Mouse (Mus musculus) liver, embryonic 14.5 days (tissue): ENCODE data around the gene Zbed4. TPM values are rescaled to one million over a fixed set of nuclear protein-coding genes. Genes with fewer than 3 reads are reported as not detected.

ENCODE experiments used
- ATAC-seq: fragments of 200-750 bp; cut with Nextera tagmentation; 2 replicates; pipeline ENCODE4 v1.8.0; 2017; ENCODE audit warnings: moderate number of reproducible peaks, mild to moderate bottlenecking, moderate library complexity; ENCODE audit not compliant: insufficient read depth
- DNase-seq, 3 experiments: peaks; one replicate each; pipeline ENCODE4 v3.0.0-alpha.2; 2012 to 2013; ENCODE audit warnings: low read depth in 3 of 3, low spot score in 3 of 3
- H3K27ac ChIP-seq: fragments of 300-500 bp; sonication (generic); 2 replicates; pipeline ENCODE4 v1.5.1; 2014; ENCODE audit warnings: moderate library complexity, mild to moderate bottlenecking, control low read depth, inconsistent platforms
- H3K27me3 ChIP-seq: fragments of 300-500 bp; sonication (generic); 2 replicates; pipeline ENCODE4 v1.6.1; 2014; ENCODE audit warnings: mild to moderate bottlenecking, low read length, moderate library complexity; ENCODE audit not compliant: control insufficient read depth, insufficient read depth
- H3K36me3 ChIP-seq: fragments of 300-500 bp; sonication (generic); replicated peaks from 2 replicates; pipeline ENCODE4 v1.6.1; 2014; ENCODE audit warnings: low read depth; ENCODE audit not compliant: control insufficient read depth, insufficient read depth
- H3K4me1 ChIP-seq, 2 experiments: fragments of 200-500 bp in 1 of 2; fragments of 300-500 bp in 1 of 2; sonication (generic) in 1 of 2; replicated peaks; 2 replicates each; pipeline ENCODE4 v1.6.1; 2012 to 2014; ENCODE audit warnings: antibody characterized with exemption in 1 of 2, inconsistent platforms in 1 of 2, low read length in 1 of 2; ENCODE audit not compliant: control insufficient read depth in 2 of 2, insufficient read depth in 2 of 2
- H3K4me2 ChIP-seq: fragments of 300-500 bp; sonication (generic); 2 replicates; pipeline ENCODE4 v1.6.1; 2014; ENCODE audit warnings: low read depth, mild to moderate bottlenecking, control low read depth, moderate library complexity
- H3K4me3 ChIP-seq, 2 experiments: fragments of 200-500 bp in 1 of 2; fragments of 300-500 bp in 1 of 2; sonication (generic) in 1 of 2; 2 replicates each; pipeline ENCODE4 v1.5.1; 2012 to 2014; ENCODE audit warnings: low read depth in 2 of 2, low read length in 2 of 2, mild to moderate bottlenecking in 2 of 2, control low read depth in 1 of 2, inconsistent platforms in 1 of 2, moderate library complexity in 1 of 2; ENCODE audit not compliant: insufficient read depth in 1 of 2
- H3K9ac ChIP-seq: fragments of 300-500 bp; sonication (generic); replicated peaks from 2 replicates; pipeline ENCODE4 v1.6.1; 2014; ENCODE audit warnings: mild to moderate bottlenecking, control low read depth, moderate library complexity
- H3K9me3 ChIP-seq: fragments of 300-500 bp; sonication (generic); 2 replicates; pipeline ENCODE4 v1.6.1; 2016; ENCODE audit warnings: low read length, mixed read lengths; ENCODE audit not compliant: control insufficient read depth
- CTCF ChIP-seq: IDR thresholded peaks from 2 replicates; pipeline ENCODE4 v1.5.1; 2016; ENCODE audit warnings: antibody characterized with exemption, low read depth, control low read depth
- EP300 ChIP-seq: IDR thresholded peaks from 2 replicates; pipeline ENCODE4 v1.6.1; 2016; ENCODE audit warnings: antibody characterized with exemption, low read depth
- WGBS: fragments of 180-500 bp; shearing (Covaris S2); extraction: QIAGEN DNeasy Blood & Tissue Kit; methylation state at CpG from one replicate; pipeline ENCODE4 v1.1.7; 2014; ENCODE audit not compliant: insufficient replicate concordance; 5-methylcytosine and 5-hydroxymethylcytosine counted together
- polyA plus RNA-seq, 2 experiments: library from polyadenylated mRNA; depleted of rRNA in 1 of 2; stranded (reverse) in 1 of 2; unstranded in 1 of 2; fragments of >200 nt; fragmentation: Nextera tagmentation in 1 of 2; extraction: Ambion mirVana in 1 of 2; gene quantifications; 2 replicates each; pipeline versions ENCODE4 v1.2.1 to v1.2.3; 2012 to 2014

Gene Zbed4
- polyA plus RNA-seq, 2 experiments = 8.0 to 11.5 TPM

DNA sequence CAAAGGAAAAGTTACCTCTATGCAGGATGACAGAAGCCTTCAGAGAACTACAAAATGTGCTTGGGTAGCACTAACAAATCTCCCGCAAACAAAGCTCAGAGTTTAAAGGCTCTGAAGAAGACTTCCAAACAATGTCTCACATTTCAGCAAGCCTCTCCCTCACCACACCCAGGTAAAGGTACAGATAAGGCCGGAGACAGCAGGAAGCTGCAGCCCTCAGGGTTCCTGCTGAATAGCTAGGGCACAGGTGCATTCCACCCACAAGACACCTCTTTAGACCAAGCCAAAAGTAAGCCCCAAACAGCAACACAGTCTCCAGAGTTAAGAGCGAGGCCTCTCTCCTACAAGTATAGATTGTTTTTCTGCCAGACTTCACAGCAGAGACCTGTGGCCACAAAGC is 20.7 kb upstream of the Zbed4 start:
- Histone ChIP-seq H3K4me3 (no peak overlapping the region), H3K4me1 (peaks cover 19 to 32% of the 10 kb centered on the region in 2 experiments), H3K9me3 (no peaks in the 10 kb centered on the region), H3K27me3 (no peaks in the 10 kb centered on the region), H3K36me3 (peaks cover 38% of the 10 kb centered on the region), H3K27ac (no peak overlapping the region), H3K4me2 (0 out of 2 replicates have a peak overlapping the region, but pooled peaks have one; percentile 11), H3K9ac (no peak overlapping the region)
- DNase-seq (no peak), ATAC-seq (no peak)
- 50% methylated on average over 3 of the region's 3 CpGs for WGBS
- no peak for TF ChIP-seq CTCF
- no peak for TF ChIP-seq EP300

DNA sequence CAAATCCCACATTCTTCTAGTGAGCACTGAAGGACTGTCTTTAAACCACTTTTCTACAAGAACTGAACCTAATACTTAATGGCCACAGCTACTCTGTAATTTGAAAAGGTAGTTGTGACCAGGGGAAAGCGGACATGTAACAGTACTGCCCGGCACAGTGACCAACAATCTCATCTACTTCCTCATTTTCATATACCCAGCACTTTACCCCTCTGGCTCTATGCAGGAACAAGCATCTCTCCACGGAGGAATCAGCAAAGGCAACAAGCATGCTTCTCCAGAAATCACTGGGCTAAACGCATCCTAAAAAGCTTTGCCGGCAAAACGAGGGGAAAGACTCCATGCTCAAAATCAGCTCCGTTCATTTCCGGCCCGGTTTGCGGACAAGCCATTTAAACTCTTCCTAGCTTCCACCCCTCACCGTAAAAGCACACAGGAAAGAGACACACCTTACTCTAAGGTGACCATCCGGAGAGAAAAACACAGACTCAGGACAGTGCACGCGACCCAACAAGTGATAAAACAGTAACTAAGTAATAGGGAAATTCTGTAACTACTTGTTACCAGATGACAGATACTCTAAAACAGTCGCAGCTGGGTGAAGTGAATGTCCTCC is 18.9 kb upstream of the Zbed4 start:
- ATAC-seq (no peak), DNase-seq (no peak)
- TF ChIP-seq EP300 (no peak), CTCF (no peak)
- H3K27ac ChIP-seq = no peak overlapping the region
- peak overlapping the region; percentile 90 to 95 for H3K4me3 ChIP-seq
- H3K36me3 ChIP-seq = peaks cover 26% of the 10 kb centered on the region
- H3K9ac ChIP-seq = peak overlapping the region; percentile 88
- H3K9me3 ChIP-seq = no peaks in the 10 kb centered on the region
- peaks cover 19 to 32% of the 10 kb centered on the region in 2 experiments for H3K4me1 ChIP-seq
- H3K27me3 ChIP-seq = no peaks in the 10 kb centered on the region
- 12% methylated on average over 15 of the region's 15 CpGs for WGBS
- H3K4me2 ChIP-seq = peak overlapping the region; percentile 88

DNA sequence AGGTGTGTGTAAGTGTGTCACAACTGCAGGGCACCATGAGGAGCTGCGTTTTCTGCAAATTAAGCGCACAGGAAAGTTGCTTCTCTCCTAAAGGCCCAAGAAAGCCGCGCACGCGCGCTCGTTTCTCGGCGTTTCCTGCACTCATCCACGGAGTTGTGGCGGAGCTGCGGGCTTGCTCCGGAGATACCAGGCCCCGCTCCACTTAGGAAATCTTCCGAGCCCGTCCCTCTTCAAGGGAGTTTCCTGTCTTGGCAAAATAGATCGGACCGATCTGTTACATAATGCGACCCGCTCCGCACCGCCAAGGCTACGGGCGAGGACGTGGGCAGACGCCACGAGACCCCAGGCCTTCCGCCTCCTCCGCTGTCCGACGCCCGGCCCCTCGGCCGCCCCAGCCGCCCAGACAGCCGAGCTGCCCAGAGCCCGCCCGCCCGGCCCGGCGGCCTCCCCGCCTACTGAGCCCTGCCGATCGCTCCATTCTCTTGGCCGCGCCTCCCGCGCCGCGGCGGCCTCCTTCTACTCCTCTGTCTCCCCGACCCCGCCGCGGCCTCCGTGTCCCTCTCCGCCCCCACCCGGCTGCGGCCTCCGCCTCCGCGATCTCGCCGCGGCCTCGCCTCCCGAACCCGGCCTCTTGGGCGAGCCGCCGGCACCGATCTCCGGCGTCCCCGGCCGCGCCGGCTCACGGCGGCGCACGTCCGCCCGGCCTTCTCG is 18.3 kb upstream of the Zbed4 start:
- Histone ChIP-seq H3K9ac (peak overlapping the region; percentile 88), H3K4me2 (peak overlapping the region; percentile 88), H3K4me1 (peaks cover 19 to 32% of the 10 kb centered on the region in 2 experiments), H3K27me3 (no peaks in the 10 kb centered on the region), H3K4me3 (peak overlapping the region; percentile 90 to 95), H3K36me3 (peaks cover 22% of the 10 kb centered on the region), H3K9me3 (no peaks in the 10 kb centered on the region), H3K27ac (peak overlapping the region; percentile 47)
- under 1% methylated on average over 76 of the region's 86 CpGs for WGBS
- peak in 1 of 3 experiments; percentile 44 for DNase-seq
- no peak for TF ChIP-seq EP300
- TF ChIP-seq CTCF = no peak
- peak; percentile 75 for ATAC-seq

DNA sequence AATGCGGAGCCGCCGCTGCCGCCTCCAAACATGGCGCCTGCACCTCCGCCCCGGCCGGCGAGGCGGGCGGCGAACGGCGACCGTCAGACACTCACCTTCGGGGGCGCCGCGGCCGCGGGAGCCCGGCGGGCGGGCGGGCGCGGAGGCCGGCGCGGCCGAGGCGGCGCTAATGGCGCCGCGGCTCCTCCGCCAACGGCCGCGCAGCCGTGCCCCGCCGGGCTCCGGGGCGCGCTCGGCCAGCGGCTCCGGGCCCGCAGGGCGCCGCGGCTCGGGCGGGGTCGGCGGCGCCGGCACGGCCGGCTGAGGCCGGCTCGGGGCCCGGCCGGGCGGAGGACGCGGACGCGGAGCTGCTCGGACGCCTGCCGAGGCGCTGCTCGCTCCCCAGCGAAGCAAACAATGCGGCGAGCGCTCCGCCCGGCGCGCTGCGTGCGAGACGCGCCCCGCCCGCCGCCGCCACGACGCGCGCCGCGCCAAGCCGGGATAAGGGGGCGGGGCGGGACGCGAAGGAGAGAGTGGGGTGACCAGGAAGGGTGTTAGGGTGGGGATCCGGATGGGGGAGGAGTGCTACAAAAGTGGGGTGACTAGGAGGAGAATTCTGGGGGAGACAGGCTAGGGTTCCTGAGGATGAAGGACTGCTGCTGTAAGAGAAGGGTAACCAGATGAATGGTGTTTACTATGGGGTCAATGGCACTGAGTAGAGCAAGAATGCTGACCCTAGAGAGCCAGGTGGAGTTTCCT is 17.5 kb upstream of the Zbed4 start, which contains the start of gene Brd1:
Gene Brd1, minus strand, starts transcription at position 400 of the 738 bp plus-strand sequence.
- Histone ChIP-seq H3K4me2 (peak within 1 kb of the TSS; percentile 88), H3K9me3 (no peaks in the 10 kb centered on the region), H3K4me3 (peak within 1 kb of the TSS; percentile 90 to 95), H3K9ac (peak within 1 kb of the TSS; percentile 88), H3K27ac (peak within 1 kb of the TSS; percentile 47), H3K4me1 (peaks cover 19 to 32% of the 10 kb centered on the region in 2 experiments), H3K36me3 (peaks cover 15% of the 10 kb centered on the region), H3K27me3 (no peaks in the 10 kb centered on the region)
- TF ChIP-seq EP300 (no peak), CTCF (no peak)
- DNase-seq = peak; percentile 44 to 56 (median 52)
- 0% methylated on average over 74 of the region's 103 CpGs for WGBS
- ATAC-seq = peak; percentile 82
